Mouse (Mus musculus) neural tube, embryonic 13.5 days (tissue): ENCODE data around the gene Cps1. TPM values are rescaled to one million over a fixed set of nuclear protein-coding genes. Genes with fewer than 3 reads are reported as not detected.

Experiments
- ATAC-seq: fragments of 200-750 bp; cut with Nextera tagmentation; 2 replicates; pipeline ENCODE4 v1.8.0; 2017; ENCODE audit warnings: low read depth, mild to moderate bottlenecking, moderate TSS enrichment, moderate library complexity
- H3K27ac ChIP-seq: fragments of 300-500 bp; sonication (generic); replicated peaks from 2 replicates; pipeline ENCODE4 v1.5.1; 2015; ENCODE audit warnings: moderate library complexity, mild to moderate bottlenecking, inconsistent platforms
- H3K27me3 ChIP-seq: fragments of 300-500 bp; sonication (generic); 2 replicates; pipeline ENCODE4 v1.6.1; 2015; ENCODE audit warnings: mild to moderate bottlenecking, inconsistent platforms
- H3K36me3 ChIP-seq: fragments of 300-500 bp; sonication (generic); 2 replicates; pipeline ENCODE4 v1.6.1; 2015; ENCODE audit warnings: mild to moderate bottlenecking, inconsistent platforms
- H3K4me1 ChIP-seq: fragments of 300-500 bp; sonication (generic); replicated peaks from 2 replicates; pipeline ENCODE4 v1.6.1; 2015; ENCODE audit warnings: inconsistent platforms
- H3K4me2 ChIP-seq: fragments of 300-500 bp; sonication (generic); 2 replicates; pipeline ENCODE4 v1.6.1; 2015; ENCODE audit warnings: inconsistent platforms, mild to moderate bottlenecking, moderate library complexity
- H3K4me3 ChIP-seq: fragments of 300-500 bp; sonication (generic); 2 replicates; pipeline ENCODE4 v1.5.1; 2015; ENCODE audit warnings: mild to moderate bottlenecking, inconsistent platforms
- H3K9ac ChIP-seq: fragments of 300-500 bp; sonication (generic); 2 replicates; pipeline ENCODE4 v1.6.1; 2015; ENCODE audit warnings: moderate library complexity, mild to moderate bottlenecking, inconsistent platforms
- H3K9me3 ChIP-seq: fragments of 300-500 bp; sonication (generic); 2 replicates; pipeline ENCODE4 v1.6.1; 2016; ENCODE audit warnings: inconsistent platforms
- WGBS: fragments of 180-500 bp; shearing (Covaris S2); methylation state at CpG from one replicate; pipeline ENCODE4 v1.1.7; 2015; 5-methylcytosine and 5-hydroxymethylcytosine counted together
- polyA plus RNA-seq: library from polyadenylated mRNA; unstranded; fragments of >200 nt; fragmentation: Nextera tagmentation; extraction: Ambion mirVana; gene quantifications from 2 replicates; pipeline ENCODE4 v1.2.1, GENCODE M21; 2015

The Cps1 gene
- polyA plus RNA-seq, 1 experiment from 2014 or later, result 0.28 TPM

DNA sequence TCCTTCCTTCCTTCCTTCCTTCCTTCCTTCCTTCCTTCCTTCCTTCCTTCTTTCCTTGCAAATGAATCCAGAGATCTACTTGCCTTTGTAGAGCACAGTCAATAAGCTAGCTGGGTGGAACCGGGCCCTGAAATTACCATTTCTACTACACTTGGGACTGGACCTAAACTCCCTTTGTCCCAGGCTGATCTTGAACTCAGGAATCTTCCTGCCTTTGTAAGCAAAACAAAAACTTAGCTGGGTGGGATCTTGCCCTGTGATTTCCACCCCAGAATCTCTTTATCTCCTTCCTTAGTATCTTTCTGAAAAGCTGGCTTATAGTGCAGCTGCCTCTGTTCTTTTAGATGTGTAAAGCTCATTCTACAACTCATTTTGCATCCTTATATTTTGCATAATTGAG lies 115.6 kb downstream of the Cps1 start:
- H3K9ac ChIP-seq, result no peak overlapping the region
- no peaks in the 10 kb centered on the region for H3K9me3 ChIP-seq
- whole genome bisulfite sequencing, result 96% methylated on average over 1 of the region's 1 CpGs
- H3K4me3 ChIP-seq, result no peak overlapping the region
- H3K4me2 ChIP-seq, result no peak overlapping the region
- no peaks in the 10 kb centered on the region for H3K36me3 ChIP-seq
- H3K4me1 ChIP-seq, result no peaks in the 10 kb centered on the region
- no peak overlapping the region for H3K27ac ChIP-seq
- H3K27me3 ChIP-seq, result no peaks in the 10 kb centered on the region
- ATAC-seq, result no peak

DNA sequence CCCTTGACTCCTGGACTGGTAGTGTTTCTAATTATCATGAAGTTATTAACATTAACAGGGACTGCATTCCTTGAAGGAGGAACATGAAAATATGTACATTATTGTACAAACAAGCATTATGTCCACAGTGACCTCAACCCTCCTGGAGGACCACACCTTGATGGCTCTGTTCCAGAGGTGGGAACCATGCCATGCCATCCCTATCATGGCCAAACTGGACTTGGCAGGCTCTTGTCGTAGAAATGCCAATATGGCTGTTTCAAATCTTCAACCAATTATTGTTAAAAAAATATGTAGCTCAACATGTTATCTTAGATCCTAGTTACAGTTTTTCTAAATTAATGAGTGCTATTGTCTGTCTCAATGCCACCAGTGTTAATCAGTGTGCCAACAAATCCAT lies 116.1 kb downstream of the Cps1 start:
- WGBS, result 96% methylated on average over 1 of the region's 1 CpGs
- no peaks in the 10 kb centered on the region for H3K36me3 ChIP-seq

DNA sequence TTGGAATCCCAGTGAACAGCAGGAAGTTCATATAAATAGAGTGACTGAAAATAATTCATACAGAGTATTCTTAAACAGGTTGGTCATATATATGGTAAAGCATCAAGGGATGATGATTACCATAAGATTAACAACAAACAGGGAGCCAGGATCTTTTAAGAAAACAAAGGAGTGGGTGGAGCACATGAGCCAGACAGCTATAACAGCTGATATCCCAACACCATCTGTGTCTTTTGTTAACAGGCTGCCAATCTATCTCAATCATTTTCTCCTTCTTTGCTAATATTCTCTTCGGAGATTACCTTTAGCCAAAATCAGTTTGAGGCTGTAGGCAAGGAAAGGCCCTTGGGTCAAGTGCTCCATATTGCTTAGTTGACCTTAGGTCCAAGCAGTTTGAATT lies 142.4 kb downstream of the Cps1 start:
- ATAC-seq, result no peak
- no peak overlapping the region for H3K4me3 ChIP-seq

More for the DNA sequence above, 116.1 kb downstream of the Cps1 start:
- Histone ChIP-seq H3K4me1 (no peaks in the 10 kb centered on the region), H3K27ac (no peak overlapping the region), H3K27me3 (no peaks in the 10 kb centered on the region), H3K4me2 (no peak overlapping the region), H3K9me3 (no peaks in the 10 kb centered on the region), H3K9ac (no peak overlapping the region), H3K4me3 (no peak overlapping the region)
- no peak for ATAC-seq

DNA sequence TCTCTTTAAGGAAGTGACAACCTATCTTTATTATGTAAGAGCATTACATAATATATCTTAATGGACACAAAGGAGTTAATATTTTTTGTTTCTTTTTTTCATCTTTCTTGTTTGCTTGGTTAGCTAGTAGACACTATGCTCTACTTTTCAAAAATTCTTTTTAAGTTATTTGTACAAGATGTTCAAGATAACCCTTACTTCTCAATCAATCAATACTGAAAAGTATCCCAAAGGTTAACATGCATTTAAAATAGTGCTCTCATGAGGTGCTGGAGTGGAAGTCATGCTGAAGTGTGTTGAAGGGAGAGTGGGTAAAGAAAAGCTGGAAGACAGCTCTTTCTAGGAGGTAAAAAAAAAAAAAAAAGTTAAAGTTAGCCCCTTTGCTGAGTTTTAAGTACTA lies 145.1 kb downstream of the Cps1 start:
- Histone ChIP-seq H3K4me2 (no peak overlapping the region), H3K9me3 (no peaks in the 10 kb centered on the region), H3K27me3 (no peaks in the 10 kb centered on the region), H3K4me3 (no peak overlapping the region), H3K27ac (no peak overlapping the region), H3K9ac (no peak overlapping the region), H3K4me1 (no peaks in the 10 kb centered on the region), H3K36me3 (no peaks in the 10 kb centered on the region)
- ATAC-seq, result no peak

More for the DNA sequence above, 142.4 kb downstream of the Cps1 start:
- 33% methylated on average over 1 of the region's 1 CpGs for WGBS
- H3K36me3 ChIP-seq, result no peaks in the 10 kb centered on the region
- no peaks in the 10 kb centered on the region for H3K9me3 ChIP-seq
- H3K4me2 ChIP-seq, result no peak overlapping the region
- H3K27me3 ChIP-seq, result no peaks in the 10 kb centered on the region
- H3K9ac ChIP-seq, result no peak overlapping the region
- no peaks in the 10 kb centered on the region for H3K4me1 ChIP-seq
- H3K27ac ChIP-seq, result no peak overlapping the region

DNA sequence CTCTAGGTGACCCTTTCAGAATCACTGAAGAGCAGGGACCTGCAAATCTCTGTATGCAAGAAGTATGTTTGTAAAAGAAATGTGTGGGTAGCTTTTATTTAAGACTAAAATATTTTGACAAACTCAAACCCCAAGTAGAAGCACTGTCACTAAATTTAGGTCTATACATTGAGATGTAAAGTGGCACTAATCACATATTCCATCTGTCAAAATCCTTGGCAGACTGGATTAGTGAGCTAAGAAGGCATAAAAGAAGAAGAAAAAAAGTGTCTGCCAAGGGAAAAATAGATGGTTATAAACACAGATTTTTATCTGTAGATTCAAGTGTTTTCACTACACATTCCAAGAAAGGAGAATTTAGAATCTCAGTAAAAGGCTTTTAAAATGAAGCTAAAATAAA lies 145.6 kb downstream of the Cps1 start:
- Histone ChIP-seq H3K4me3 (no peak overlapping the region), H3K9ac (no peak overlapping the region), H3K9me3 (no peaks in the 10 kb centered on the region), H3K36me3 (no peaks in the 10 kb centered on the region), H3K27ac (no peak overlapping the region), H3K27me3 (no peaks in the 10 kb centered on the region), H3K4me1 (no peaks in the 10 kb centered on the region), H3K4me2 (no peak overlapping the region)
- ATAC-seq, result no peak

DNA sequence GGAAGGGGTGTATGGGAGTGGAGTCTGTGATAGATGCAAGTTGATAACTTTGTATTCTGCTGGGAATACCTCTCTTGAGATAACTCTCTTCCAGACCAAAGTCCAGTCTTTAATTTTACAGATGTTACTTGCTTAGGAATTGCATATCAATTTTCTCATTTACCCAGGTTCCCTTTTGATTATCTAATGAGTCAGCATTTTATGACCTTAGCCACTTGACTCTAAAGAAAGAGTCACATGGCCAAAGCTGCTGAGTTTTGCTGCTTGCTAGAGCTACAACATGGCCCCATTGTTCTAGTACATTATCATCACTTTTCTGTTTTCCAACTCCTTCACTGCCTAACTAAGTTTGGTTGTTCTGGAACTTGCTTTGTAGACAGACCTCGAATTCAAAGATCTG lies 153.4 kb downstream of the Cps1 start:
- H3K27me3 ChIP-seq, result no peaks in the 10 kb centered on the region
- no peak overlapping the region for H3K4me3 ChIP-seq
- H3K9me3 ChIP-seq, result no peaks in the 10 kb centered on the region
- H3K9ac ChIP-seq, result no peak overlapping the region
- no peak overlapping the region for H3K27ac ChIP-seq
- no peak for ATAC-seq
- 86% methylated on average over 1 of the region's 1 CpGs for WGBS
- H3K4me1 ChIP-seq, result no peaks in the 10 kb centered on the region
- no peaks in the 10 kb centered on the region for H3K36me3 ChIP-seq
- no peak overlapping the region for H3K4me2 ChIP-seq

Other genes starting within 250 kb of the Cps1 start
- gene Myl1, start 177.6 kb upstream of the Cps1 start, polyA plus RNA-seq, result 16.5 and 48.3 TPM in 2 replicates
- gene Lancl1, start 84.2 kb upstream of the Cps1 start, polyA plus RNA-seq, result 161 and 166 TPM in 2 replicates